Mouse (Mus musculus) adrenal gland, adult 8-10 months (tissue): ENCODE measurements around the gene Vmn2r59. TPM values are rescaled to one million over a fixed set of nuclear protein-coding genes. Genes with fewer than 3 reads are reported as not detected.
"Not testable (repeated sequence)": the region's sequence is repeated elsewhere in the genome, so short reads cannot be mapped to it uniquely, and the experiment has no call there.

Source experiments
- DNase-seq: peaks from one replicate; pipeline ENCODE4 v3.0.0; 2022
- total RNA-seq, 4 experiments: library from RNA; stranded (reverse); gene quantifications; 2 replicates each; pipeline ENCODE4 v1.2.4; 2022

Vmn2r59 gene
- total RNA-seq = under 1 TPM in 1 of 4 experiments, not detected in 3; 0.03 TPM

GRCm38 (mm10) chr7:42058923-42059322 lies at the start of gene Vmn2r59:
Gene Vmn2r59 (minus strand): TSS chr7:42059023.
- no peak for DNase-seq

DNA sequence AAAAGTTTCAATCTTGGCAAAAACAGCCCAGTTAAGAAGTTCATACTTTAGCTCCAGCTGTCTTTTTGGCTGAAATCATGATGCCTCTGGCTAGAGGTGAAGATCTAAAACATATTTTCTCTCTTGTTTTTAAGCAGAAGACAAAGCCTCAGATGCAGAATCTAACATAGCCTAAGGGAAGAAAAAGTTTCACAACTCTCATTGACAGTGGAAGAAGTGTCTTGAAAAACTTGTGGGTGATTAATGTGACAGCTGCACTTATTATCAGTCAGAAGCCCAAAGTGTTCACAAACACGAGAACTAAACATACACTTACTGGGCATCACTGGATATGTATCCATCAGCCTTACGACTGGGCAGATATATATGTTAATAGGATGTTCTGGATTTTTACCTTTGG lies 48.6 kb upstream of the Vmn2r59 start, which contains the start of gene Vmn2r60:
Gene Vmn2r60 (plus strand): TSS at position 301 of the 400 bp plus-strand sequence.
- DNase-seq = no peak

DNA sequence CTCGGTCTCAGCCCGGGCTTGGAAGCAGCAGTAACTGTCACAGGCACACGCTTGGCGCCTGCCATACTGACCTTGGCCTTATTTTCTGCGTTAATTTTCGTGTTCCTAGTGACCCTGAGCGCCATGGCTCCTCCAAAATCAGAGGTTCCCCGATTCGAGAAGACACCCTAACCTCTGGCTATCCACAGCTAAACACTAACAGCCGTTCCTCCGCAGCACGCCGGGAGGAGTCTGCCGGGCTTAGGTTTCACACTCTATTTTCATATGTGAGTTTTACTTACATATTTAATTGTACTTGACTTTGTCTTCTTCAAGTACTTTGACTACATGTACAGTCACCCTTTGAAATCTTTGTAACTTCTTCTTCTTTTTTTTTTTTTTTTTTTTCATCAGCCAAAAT lies 48.2 kb upstream of the Vmn2r59 start:
- DNase-seq = not testable (repeated sequence)

Other genes starting within 250 kb of the Vmn2r59 start
- not detected for gene Vmn2r58, start 186.3 kb downstream of the Vmn2r59 start, total RNA-seq
- gene Vmn2r60, start 48.7 kb upstream of the Vmn2r59 start, total RNA-seq = under 1 TPM in 3 of 4 experiments, not detected in 1; 0.03 to 0.09 (median 0.03) TPM
- not detected for gene Vmn2r61, start 201.0 kb upstream of the Vmn2r59 start, total RNA-seq